Mouse (Mus musculus): ENCODE results near the gene Fam204a. TPM values are rescaled to one million over a fixed set of nuclear protein-coding genes. Genes with fewer than 3 reads are reported as not detected.

The Fam204a gene
- polyA plus RNA-seq (2014; fragmentation: Illumina TruSeq; extraction: RNeasy Lipid Tissue Mini Kit (QIAGEN cat#74804); ENCODE audit: low read depth, low replicate concordance): 59.1 TPM

GRCm38 (mm10) chr19:60225899-60226844 is at the start of gene Fam204a:
Gene Fam204a (minus strand): TSS chr19:60226701.

Other genes starting within 250 kb of the Fam204a start
- gene Prlhr, start 241.6 kb upstream of the Fam204a start, polyA plus RNA-seq (2014; fragmentation: Illumina TruSeq; extraction: RNeasy Lipid Tissue Mini Kit (QIAGEN cat#74804); ENCODE audit: low read depth, low replicate concordance): not detected